Mouse (Mus musculus) thymus, postnatal 4 days (tissue): Measurements from ENCODE around the gene Iqcc.

Experiments
- DNase-seq: peaks from one replicate; pipeline ENCODE4 v3.0.0; 2021

The Iqcc gene

DNA sequence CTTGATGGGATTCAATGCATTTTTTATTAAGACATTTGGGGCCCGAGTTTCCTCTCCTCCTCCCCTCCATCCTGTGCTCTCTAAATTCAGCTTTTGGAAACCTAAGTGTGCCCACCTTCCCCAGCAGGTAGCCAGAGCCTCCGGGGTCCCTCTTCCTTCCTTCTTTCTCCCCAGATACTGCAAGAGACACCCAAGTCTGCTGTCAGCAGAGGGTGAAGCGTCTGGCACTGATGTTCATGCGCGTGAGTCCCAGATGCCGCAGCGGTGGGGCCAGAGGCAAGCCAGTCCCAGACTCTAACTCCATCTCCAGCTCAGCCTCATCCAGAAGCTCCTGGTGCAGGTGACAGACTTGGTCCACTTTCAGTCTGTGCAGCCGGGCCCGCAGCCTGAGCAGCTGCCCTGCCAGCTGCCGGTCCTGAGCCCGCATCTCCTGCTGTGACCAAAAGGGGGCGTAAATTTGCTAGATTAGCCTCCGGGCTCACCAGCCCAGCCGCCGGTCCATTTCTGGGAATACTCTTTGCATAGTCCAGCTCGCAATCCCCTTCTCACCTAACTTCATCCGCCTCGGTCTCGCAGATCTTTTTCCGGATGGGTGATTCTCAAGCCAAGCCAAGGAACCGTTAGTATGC, 41.9 kb downstream of the Iqcc start:
- peak; percentile 86 for DNase-seq

GRCm38 (mm10) chr4:129575171-129575844, 43.6 kb downstream of the Iqcc start:
- peak; percentile 91 for DNase-seq

DNA sequence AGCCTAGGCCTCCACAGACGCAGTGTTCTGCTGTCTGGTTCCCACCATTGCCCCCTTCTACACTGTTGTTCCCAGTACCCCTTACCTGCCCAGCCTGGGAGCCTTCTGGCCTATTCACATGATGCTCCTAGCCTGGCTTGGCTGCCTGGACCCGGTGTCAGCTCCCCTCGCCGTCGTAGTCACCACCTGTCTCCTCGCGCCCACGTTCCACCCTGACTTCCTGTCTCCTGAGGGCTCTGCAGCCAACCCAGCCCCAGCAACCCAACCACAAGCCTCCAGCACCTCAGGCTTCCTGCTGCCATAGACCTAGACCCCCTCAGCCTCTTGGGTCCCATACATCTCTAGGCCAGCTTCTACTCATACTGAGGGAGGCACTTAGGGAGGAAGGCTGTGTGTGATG, 45.5 kb downstream of the Iqcc start, which contains the start of gene Lck:
Lck (minus strand) TSS at position 212 of the 400 bp plus-strand sequence.
- peak; percentile 87 for DNase-seq

- DNase-seq: no peak
Observed at GRCm38 (mm10) chr4:129573093-129573370, 45.9 kb downstream of the Iqcc start.

DNA sequence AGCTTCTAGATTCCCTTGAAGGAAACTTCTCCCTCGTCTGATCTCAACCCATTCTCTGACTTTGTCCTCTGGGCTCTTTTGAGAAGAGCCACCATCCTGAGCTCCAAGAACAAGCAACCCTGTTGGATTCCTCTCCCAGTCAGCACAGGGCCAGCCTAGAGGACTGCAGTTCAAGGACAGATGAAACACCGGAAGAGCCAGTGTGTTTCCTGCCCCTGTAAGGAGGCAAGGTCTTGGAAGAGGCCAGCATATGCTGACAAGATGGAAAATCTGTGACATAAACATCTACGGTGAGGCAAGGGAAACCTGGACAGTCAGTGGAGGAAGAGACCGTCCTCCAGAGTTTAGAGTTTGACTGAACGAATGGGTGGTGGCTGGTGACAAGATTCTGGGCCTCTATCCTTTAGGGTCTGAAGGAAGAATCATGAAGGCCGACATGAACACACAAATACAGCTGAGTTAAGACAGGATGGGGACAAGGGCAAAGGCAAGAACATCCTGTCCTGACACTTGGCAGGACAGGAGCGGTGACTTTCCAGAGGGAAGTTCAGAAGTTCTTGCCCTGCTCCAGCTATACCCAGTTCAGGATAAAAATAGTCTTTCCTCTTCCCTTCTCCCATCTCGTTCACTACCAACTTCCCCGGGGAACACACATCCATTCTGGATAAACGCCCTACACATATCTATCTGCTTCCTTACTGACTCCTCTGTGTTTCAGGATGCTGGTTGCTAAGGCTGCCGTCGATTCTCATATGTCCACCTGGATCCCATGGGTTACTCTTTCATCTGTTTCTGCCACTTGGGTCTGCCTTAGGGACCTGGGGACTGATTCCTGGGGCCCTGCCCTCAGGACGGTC, 46.4 kb downstream of the Iqcc start:
- DNase-seq: no peak

DNA sequence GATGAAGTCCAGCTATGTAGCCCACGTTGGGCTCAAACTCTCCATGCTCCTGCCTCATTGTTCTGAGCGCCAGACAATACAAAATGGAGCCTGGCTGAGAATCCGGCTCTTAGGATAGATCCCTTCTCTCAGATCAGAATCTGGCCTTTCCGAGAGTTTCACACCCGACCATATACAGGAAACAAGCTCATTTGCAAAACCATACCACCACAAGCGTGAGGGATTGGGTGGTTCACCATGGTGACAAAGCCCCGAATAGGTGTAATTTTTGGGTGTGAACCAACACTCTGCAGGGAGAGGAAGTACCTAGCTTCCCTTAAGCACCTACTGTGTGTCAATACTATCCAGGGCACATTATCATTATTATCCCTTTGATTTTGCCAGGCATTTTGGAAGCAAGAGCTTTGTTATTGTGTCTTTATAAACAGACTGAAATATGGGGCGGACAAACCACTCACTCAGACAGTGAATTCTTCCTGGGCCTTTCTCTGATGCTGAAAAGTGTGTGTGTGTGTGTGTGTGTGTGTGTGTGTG, 47.3 kb downstream of the Iqcc start:
- DNase-seq: no peak

DNA sequence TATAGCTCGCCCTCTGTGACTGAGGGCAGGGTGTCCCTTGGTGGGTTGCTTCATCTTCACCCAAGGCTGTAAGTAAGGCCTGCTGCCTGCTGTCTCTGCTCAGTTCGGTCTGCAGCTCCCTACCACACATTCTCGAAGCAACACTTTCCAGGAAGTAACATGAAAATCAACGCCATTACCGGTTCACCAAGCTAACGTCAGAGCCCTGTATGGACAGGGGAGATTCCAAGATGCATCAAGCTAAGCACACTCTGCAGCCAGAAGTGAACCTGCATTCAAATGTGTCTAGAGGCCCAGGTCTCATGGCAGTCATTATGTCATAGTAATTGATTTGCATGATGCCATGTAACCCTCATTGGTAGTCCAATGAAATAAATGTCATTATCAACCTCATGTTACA, 48.9 kb downstream of the Iqcc start:
- DNase-seq: no peak

DNA sequence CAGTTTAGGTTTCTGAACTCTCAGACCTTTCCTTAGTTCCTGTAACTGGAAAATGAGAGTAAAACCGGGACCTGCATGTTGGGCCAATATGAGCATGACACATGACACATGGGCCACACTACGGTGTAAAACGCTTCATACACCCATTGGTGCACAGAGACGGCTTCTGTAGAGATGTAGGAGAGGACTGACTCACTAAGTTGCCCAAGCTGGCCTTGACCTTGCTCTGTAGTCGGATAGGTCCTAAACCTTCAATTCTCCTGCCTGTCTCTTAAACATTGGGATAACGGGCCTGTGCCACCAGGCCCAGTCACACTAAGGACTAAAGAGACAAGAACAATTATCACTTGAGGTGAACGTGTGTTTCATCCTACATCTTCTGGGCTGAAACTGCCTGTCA, 50.5 kb downstream of the Iqcc start:
- DNase-seq: no peak

DNA sequence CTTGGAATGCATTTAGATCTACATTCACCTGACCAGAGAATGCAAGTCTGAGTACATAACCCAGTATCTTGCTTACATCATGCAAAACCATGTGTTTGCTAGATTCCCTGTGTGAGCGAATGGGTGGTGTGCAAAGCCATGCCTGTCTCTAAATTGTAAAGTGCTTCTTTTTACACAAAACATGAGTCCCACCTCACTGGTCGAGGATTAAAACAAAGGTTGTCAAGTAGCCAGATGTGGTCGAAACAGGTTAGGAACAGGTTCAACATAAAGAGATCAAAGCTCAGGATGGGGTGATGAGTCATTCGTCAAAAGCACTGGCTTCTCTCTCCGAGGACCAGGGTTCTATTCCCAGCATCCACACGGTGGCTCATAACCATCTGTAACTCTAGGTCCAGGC, 53.8 kb downstream of the Iqcc start:
- no peak for DNase-seq
